Mouse (Mus musculus): ENCODE results near the gene Cpeb1.
A peak's percentile ranks its signal among the peaks of the same experiment; 100 is the strongest.

Gene Cpeb1

DNA sequence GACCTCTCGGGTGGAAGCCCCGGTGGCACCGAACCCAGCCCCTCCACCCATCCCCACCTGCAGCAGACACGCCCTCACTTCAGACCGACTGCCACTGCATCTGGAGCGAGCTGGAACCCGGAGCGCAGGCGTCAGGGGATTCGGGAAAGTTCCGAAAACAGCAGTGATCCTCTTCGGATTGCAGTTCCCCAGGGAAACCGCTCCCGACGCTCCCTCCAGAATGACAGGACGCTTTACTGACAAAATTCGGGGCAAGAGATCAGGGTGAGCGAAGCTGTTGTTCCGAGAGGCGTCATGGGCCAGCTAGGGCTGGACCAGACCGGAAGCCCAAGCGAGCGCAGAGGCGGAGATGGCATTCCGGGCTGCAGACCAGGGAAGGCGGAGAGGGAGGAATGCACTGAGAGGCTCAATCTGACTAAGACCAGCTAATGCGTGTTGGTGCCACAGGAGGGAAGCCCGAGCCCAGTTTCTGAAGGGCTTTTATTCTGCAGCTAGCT lies at the start of gene Cpeb1:
Gene Cpeb1, minus strand, starts transcription at position 311 of the 497 bp plus-strand sequence.
- DNase-seq (ENCODE audit: low spot score): peak; percentile 67

- no peak for DNase-seq (ENCODE audit: low spot score)
Measured at GRCm38 (mm10) chr7:81501050-81501449, 45.8 kb upstream of the Cpeb1 start.

DNA sequence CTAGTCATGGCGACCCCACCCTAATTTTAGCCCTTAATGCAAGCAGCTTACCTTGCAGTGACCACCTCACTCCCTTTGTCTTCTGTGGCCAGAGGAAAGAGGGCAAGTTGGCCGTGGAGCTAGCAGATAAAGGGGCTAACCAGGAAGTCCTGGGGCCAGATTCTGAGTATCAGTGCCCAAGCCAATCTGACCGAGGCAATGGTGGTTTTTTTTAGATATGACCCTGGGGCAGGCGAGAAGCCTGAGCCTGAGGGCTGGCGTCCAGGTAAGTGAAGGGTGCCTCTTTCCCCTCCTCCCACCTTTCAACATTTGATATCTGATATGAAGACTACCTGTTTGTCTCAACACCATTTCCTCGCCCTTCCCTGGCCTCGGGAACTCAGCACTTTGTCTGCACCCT lies 42.9 kb upstream of the Cpeb1 start, which contains the start of gene BC048679:
Gene BC048679, minus strand, starts transcription at position 101 of the 400 bp plus-strand sequence.
- no peak for DNase-seq (ENCODE audit: low spot score)

GRCm38 (mm10) chr7:81497171-81497570 lies 41.9 kb upstream of the Cpeb1 start:
- DNase-seq (ENCODE audit: low spot score): peak; percentile 12

DNA sequence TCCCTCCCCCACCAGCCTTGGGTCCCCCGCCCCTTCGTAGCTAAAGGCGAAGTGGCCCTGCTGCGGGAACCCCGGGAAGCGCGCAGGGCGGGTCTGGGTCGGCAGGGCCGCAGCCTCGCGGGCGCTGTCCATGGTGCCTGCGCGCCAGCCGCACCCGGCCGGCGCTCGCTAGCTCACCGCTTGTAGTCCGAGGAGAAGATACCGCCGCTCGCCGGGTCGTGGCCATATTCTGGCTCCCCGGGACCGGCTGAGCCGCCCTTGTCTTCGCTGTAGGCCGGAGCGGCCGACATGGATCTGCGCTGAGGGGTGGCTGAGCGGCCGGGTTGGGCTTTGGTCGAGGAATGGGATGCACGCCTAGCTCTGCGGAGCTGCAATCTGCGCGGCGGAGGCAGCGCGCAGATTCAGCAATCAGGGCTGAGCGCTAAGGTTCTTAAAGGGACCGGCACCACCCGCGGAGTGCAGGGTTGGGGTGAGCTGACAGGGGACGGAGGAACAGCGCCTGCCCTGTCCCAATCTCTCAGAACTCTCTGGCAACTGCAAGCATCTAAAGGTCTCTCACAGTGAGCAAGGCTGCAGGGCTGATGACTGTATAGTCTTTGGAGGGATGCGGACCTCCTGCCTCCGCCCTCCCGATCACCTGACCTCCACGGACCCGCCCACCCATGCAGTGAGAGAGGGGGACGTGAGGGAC lies 38.2 kb upstream of the Cpeb1 start, which contains the start of gene Ap3b2:
Gene Ap3b2, minus strand, starts transcription at position 595 of the 691 bp plus-strand sequence.
- DNase-seq (ENCODE audit: low spot score): no peak

DNA sequence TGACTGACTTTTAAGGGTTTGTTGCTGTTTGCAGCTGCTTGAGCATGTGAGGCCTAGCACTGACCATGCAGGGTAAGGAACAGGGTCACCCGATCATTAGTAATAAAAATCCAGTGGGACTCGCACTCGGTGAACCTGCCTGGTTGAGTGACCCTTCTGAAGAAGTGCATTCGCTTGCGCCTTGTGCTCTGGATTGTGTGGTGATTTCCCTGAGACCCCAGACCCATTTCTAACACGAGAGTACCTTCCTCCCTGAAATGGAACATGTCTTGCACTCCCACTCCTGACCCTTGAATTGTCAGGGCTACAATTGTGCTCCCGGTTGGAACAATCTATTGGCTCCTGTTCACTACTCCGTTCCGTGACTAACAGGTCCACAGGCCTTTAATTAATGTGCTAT lies 37.4 kb upstream of the Cpeb1 start:
- DNase-seq (ENCODE audit: low spot score): no peak

GRCm38 (mm10) chr7:81489649-81490048 lies 34.4 kb upstream of the Cpeb1 start:
- DNase-seq (ENCODE audit: low spot score): no peak

DNA sequence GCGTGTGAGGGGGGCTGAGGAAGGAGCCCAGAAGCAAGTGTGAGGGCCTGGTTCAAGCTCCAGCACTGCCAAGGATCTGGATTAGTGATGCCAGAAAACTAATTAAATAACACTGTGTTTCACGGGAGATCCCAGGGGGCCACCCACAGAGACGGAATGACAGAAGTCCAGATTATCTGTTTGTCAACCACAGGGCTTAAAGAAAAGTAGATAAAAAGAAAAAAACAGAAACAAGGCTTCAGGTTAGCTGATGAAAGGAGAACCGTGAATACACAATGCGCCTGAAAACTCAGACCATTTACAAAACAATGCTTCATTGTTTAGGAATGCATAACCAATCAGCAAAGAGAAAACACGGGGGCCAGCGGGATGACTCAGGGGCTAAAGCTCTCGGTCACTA lies 25.5 kb upstream of the Cpeb1 start:
- DNase-seq (ENCODE audit: low spot score): no peak

DNA sequence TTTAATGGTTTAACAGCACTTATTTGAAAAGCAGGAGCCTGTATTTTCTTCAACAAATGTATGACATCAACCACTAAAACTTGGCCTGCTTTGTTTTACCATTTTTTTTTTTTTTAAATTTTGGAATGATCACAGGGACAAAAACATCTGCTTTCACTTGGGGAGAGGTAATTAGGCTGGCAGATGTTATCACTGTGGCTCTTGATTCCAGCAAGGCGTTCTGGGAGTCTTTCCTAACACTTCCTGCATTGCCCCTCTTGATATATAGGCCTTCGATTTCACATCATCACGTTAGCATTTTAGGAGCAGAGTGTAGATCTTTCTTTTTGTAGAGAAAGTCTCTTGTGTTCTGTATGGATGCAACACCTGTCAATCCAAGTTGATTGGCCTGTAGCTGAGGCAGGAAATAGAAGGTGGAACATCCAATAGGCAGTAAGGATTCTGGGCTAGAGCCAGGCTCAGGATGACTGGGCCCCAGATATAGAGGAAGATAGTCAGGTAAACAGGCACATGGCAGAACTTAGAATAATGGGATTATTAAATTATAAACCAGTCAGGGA lies 24.3 kb upstream of the Cpeb1 start:
- peak; percentile 7 for DNase-seq (ENCODE audit: low spot score)

DNA sequence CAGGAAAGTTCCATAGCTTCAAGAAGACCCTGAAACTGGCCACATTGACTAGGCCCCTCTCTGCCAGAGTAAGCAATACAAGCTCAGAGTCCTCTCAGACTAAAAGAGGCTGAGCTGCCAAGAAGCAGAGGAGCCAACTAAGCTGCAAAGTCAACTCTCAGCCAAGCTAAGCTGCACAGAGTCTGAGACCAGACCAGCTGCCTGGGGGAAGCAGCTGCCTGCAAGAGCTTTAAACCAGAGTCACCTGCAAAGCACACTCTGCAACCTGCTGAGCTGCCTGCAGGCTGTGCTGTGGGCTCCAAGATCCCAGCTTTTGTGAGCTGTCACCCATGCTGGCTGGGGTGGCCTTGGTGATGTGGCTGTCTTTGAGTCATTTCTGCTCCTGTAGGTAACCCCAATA lies 23.0 kb upstream of the Cpeb1 start:
- DNase-seq (ENCODE audit: low spot score): peak; percentile 50

DNA sequence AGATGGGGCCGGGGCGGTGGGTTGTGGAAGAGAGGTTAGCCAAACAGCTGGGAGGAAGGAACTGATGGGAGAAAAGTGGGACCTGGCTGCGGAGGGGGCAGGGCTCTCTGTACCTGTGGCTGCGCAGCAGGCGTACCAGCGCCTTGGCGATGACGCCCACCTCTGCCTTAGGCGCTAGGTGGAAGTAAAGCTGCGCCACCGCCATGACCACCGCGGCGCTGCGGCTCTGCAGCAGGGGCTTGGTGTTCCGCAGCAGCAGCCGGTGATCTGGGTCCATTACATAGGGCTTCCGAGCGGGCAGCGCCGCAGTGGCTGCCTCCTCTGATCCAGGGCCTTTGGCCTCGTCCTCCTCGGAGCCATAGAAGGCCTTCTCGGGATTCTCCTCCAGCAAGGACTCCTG lies 21.6 kb upstream of the Cpeb1 start:
- no peak for DNase-seq (ENCODE audit: low spot score)

- DNase-seq (ENCODE audit: low spot score): peak; percentile 53
Measured at GRCm38 (mm10) chr7:81475221-81475620, 20.0 kb upstream of the Cpeb1 start.

- DNase-seq (ENCODE audit: low spot score): no peak
Measured at GRCm38 (mm10) chr7:81464906-81465450, 9.7 kb upstream of the Cpeb1 start.

DNA sequence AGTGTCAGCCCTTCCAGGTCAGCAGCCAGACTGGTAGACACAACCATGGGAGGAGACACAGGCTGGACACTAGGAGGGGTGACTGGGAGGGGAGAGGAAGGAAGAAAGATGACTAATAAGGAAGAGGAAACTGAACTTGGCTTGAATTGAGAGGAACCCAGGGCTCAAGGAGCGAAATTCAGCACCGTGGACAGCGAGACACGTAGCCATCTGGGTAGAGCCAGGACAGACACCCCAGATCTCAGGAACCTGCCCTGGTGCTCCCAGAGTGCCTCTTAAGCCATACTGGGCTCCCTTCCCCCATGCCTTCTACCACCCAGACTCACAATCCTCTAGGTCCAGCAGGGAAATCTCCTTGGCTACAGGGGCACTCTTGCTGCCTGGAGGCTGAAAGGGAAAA lies 8.9 kb upstream of the Cpeb1 start:
- DNase-seq (ENCODE audit: low spot score): peak; percentile 22

DNA sequence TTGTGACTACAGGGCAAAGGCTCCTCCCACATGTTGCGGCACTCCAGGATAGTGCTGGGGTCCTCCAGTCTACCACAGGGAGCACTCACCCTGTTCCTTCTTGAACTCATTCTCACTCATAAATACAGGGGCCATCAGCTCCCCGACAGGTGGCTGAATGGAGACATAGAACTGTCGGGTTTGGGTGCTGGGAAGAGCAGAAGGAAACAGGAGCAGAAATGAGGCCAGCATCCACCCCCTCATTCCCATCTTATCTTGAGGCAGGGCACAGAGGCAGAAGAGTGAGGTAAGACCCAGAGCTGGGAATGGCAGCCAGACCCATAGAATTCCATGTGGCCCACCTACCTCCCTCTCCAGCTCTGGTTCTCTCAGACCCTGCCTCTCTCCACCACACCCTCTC lies 7.5 kb upstream of the Cpeb1 start:
- DNase-seq (ENCODE audit: low spot score): no peak

GRCm38 (mm10) chr7:81454331-81455039 lies 780 bp downstream of the Cpeb1 start:
- DNase-seq (ENCODE audit: low spot score): no peak

GRCm38 (mm10) chr7:81453443-81454274 lies 1.6 kb downstream of the Cpeb1 start:
- no peak for DNase-seq (ENCODE audit: low spot score)

- DNase-seq (ENCODE audit: low spot score): no peak
Measured at GRCm38 (mm10) chr7:81452971-81453441, 2.3 kb downstream of the Cpeb1 start.

- peak; percentile 65 for DNase-seq (ENCODE audit: low spot score)
Measured at GRCm38 (mm10) chr7:81398957-81399356, 56.3 kb downstream of the Cpeb1 start.

- peak; percentile 2 for DNase-seq (ENCODE audit: low spot score)
Measured at GRCm38 (mm10) chr7:81379363-81379762, 75.9 kb downstream of the Cpeb1 start.

- no peak for DNase-seq (ENCODE audit: low spot score)
Measured at GRCm38 (mm10) chr7:81372337-81372920, 82.8 kb downstream of the Cpeb1 start.
